Mouse (Mus musculus) spleen, postnatal 10 days (tissue): ENCODE results near the gene Marcksl1.

Experiments used
- DNase-seq, 2 experiments: peaks; one replicate each; pipeline ENCODE4 v3.0.0; 2021 to 2022; ENCODE audit warnings: low spot score in 2 of 2

Marcksl1 gene

DNA sequence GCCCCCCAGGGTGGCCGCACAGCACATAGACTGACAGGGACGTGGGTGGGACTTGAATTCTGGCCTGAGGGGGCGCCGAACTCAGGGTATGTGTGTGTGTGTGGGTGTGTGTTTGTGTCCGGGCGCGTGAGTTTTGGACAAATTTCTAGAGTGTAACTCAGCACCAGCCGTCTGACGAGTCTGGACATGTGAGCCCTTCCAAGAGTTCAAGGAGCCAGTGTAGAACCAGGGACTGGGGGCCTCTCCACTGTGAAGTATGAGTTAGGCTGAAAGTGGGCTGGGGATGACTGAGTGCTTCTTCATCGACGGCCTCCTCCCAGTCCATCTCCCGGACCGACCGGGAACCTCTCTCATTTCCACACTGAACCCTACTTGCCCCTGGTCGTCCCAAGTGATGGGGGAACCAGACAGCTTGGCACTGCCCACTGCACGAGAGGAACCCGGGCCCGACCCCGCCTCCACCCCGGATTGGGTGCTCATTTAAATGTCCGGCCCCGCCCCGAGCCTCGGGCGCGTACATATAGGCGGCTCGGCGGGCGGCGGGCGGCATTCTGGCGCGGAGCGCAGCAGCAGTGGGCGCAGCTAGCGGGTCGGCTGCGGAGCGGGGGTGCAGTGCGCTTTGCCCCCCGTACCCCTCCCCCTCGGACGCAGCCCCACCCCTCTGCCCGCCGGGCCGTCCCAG lies at the start of gene Marcksl1:
Gene Marcksl1 (plus strand): TSS at position 496 of the 682 bp plus-strand sequence.
- DNase-seq: peak; percentile 82 to 92

DNA sequence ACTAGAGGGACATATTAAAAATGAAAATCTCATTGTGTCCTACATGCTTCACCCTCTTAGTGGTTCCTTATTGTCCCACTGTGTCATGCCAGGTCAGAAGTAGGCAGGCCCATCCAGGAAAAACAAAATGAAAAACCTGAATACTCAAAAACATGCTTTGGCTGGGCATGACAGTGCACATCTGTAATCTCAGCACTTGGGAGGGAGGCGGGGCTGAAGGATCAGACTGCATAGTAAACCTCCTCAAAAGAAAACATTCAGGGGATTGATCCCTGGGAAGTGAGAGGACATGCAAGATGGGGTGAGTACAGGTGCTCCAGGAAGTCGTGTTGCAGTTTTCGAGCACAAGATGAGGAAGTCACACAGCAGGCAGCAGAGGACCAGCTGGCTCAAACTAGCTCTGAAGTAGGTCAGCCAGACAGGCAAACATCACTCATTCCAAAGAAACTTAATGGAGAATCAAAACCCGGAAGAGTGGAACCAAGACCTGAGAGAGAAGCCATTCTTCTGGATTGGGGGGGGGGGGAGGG lies 49.0 kb upstream of the Marcksl1 start:
- peak in 1 of 2 experiments; percentile 67 for DNase-seq

DNA sequence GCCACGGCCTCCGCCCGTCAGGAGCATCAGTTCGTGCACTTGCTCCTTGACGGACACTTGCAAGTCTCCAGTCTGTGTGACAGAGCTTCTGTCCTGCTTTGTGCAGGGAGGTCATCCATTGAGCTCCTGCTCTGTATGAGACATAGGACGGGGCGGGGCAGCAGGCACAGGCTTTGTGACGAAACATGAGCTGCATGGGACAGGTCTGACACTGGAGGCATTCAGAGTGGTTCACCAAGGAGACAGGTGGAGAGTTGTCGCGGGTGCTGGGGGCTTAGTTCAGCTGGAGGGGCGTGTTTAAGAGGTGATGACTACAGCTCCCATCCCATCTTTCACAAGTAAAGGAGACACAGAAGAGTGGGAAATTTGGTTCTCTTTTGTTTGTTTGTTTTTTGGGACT lies 37.3 kb upstream of the Marcksl1 start:
- DNase-seq: no peak

DNA sequence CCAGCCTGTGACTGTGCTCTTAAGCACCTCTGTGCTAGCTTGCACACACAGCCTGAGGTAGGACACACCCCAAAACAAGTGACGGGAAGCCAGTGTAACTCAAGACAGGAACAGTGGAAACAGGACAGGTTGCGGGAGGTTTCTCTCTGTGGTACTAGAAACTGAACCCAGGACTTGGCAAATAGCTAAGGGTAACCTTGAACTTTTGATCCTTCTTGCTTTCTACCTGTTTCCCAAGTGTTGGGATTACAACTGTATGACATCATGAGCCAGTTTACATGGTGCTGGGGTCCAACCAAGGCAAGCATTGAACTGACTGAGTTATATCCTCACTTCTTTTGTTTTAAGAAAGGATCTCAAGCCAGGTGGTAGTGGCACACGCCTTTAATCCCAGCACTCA lies 33.5 kb upstream of the Marcksl1 start:
- no peak for DNase-seq

DNA sequence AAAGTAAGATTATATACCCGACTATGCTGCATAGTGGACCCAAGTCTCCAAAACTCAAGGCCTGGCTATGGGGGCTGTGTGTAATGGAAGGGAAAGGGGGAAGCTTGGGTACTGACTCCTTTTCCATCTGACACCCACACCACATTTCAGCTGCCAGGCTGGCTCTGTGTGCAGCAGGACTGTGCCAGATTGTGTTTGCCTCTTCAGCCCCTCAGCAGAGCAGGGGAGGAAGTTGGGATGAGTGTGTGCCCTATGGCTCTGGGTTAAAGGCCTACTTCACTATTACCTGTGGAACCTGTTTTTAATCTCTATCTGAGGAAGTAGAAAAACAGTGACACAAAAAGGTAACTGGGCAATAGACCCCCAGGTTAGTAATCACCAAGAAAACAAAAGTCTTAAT lies 32.3 kb upstream of the Marcksl1 start:
- no peak for DNase-seq

DNA sequence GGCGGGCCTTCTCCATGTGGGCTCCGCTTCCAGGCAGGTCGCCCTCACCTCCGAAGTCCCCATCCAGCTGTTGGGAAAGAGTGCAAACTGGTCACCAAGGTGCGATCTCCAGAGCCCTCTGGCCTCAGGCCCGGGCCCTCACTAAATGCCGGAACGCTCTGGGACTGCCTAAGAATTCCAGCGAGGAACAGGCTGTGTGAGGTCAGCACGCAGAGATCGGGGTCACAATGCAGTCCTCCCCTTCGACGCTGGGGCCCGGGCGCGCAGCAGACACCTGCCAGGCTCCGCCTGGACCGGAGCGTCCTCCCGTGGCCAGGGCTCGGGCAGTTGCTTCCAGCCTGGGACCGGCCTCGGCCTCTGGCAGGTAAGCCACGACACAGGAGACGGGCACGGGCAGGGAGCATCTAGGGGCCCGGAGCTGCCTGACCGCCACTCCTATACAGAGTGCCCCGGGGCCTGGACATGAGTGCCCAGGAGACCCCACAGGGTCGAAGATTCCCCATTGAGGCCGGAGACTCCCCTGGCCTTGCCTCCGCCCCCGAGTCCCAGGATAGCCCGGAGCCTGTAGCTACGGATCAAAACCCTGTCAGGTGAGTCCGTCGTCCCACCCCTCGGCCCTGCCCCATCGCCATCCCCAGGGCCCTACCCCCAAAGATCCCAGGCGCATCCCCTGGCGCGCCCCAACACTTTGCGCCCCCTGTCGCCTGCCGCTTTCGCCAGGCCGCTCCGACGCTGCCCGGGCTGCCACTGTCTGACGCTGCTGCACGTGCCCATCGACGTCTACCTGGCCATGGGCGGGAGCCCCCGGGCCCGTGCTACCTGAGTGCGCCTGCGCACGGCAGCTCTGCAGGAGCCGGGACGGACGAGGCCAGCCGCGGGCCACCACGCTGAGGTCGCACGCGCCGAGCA lies 22.2 kb upstream of the Marcksl1 start, which contains the start of the genes Tssk3 and Fam229a:
Gene Tssk3 (minus strand): TSS at position 51 of the 909 bp plus-strand sequence.
Gene Fam229a (plus strand): TSS at position 219 of the 909 bp plus-strand sequence.
- peak in 1 of 2 experiments; percentile 48 for DNase-seq

DNA sequence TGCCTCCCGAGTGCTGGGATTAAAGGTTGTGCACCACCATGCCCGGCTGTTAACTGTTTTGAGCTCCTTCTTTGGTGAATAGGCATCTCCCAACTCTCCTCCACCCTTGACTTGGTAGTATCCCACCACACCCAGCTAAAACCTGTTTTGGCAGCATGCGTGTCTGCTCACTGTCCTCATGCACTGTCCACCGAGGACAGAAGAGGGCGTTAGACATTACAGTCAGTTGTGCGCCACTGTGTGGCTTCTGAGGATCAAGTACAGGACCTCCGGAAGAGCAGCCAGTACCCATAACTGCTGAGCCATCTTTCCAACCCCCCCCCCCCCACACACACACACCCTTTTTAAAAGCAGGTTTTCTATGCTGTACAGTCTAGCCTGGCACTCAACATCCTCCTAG lies 18.7 kb upstream of the Marcksl1 start:
- no peak for DNase-seq

DNA sequence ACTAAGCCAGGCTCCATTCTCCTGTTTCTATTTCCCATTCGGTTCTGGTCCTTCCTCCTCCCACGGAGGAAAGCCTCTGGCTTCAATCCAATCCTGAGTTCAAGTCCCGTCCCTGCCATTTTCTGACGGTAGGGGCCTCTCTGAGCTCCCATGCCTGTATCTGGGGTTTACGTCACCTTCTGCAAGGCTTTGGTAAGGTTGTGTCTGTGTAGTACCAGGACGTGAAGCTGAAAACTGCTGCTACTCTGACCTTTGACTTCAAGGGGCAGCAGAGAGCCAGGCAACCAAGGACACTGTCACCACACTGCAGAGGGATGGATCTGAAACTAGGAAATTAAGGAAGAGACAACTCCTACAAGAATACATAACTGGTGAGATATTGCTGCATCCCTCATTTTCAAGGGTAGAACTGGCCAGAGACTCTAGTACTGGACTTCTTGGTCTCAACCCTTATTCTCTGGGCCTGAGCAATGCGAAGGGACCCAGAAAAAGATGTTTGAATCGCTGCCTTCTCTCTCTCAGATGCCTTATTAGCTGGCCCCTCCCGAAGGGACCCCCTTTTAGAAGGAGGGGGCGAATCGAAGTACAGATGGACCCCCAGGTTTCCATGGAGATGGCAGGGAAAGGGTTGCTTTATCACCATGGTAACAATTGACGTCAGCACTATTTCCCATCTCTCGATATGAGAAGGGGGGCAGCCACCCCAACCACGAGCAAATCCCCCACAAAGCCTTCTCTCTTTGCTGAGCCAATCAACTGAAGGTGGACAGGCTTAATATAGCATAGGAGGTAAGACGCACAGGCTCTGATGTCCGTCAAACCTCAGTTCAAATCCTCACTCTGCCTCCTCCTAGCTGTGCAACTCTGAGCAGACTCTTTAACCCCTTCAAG lies 17.5 kb upstream of the Marcksl1 start:
- no peak for DNase-seq

DNA sequence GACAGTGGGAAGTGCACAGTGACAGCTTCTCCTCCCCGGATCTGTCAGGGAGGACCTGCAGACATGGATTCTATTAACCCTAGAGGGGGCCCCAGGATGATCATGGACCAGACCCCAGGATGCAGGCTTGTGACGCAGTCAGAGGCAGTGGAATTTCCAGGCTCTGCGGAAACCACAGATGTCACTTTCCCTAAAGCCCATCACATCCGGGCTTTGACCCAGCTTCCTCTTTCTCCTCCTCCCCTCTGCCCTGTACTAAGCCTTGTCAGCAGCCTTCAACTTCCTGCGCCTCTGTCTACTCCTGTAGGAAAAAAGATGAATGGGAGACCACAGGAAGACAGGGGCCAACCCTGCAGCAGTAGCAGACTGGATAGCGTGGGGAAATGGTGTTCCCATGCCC lies 16.8 kb upstream of the Marcksl1 start:
- DNase-seq: peak in 1 of 2 experiments; percentile 42

DNA sequence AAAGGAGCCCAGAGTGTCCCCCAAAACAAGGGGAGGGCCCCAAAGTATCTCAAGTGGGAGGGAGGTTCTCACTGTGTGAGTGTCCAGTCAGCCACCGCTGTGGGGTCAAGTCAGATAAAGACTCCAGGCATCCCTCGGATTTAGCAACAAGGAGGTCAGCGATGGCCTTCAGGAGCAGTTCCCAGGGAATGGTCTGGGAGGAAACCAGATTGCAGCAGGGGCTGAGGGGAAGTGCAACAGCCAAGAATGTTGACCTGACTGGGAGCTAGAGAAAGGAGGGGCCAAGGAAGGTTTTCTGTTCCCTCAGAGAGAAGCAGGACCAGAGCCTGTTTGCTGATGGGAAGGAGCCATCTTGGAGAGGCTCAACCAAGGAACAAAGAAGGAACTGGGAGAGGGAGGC lies 14.4 kb upstream of the Marcksl1 start:
- DNase-seq: no peak

DNA sequence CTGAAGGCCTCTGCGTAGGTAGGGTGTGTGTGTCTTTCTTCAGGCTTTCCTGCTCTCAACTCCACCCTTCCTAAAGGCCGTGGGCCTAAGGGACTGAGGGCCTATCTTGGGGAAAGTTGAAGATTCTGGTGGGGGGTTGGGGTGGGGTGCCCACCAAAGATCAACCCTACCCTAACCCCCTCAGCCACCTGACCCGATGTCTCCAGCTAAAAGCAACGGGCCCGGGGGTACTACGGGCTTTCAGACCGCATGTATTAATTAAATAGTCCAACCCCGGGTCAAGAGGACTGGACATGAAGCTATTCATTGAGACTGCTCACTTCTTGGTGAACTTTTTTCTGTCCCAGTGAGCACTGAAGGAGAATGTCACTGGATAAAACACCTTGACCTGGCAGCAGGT lies 13.4 kb upstream of the Marcksl1 start:
- DNase-seq: no peak

DNA sequence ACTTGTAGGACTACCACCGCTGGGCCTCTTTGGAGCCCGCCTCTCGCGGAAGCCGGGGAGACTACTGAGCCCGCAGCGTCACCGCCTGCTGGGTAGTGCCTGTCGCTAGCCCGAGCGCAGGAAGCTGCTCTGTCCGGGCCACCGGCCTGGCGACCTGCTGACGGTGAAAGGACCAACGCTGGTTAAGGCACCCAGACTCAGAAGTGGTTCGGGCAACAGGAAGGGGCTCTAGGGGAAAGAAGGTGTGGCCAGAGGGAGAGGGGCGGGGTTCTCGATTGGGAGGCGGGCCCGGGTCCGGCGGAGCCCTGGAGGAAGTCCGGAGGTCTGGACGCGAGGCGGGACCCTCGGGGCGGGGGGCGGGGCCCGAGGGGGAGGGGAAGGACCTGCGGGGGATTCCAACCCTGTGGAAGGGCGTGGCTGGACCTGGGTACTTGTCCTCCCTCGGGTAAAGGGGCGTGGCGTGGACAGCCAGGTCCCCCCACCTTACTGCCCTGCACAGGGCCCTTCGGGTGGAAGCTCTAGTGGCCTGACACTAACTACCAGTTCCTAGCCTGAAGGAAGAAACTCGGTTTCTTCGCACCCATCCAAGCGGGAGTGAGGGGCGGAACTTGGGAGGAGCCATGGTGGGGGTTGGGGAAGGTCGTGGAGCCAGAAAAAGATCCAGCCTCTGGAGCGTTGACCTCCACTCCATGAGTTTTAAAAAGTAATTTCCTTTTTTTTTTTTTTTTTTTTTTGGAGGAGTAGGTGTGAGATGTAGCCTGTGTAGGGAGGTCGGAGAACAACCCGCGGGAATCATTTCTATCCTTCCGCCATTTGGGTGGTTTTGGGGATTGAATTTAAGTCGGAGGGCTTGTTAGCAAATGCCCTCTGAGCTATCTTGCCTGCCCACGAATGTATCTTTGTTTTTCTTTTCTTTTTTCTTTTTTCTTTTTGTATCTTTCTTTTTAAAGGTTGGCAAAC lies 12.5 kb upstream of the Marcksl1 start:
- peak; percentile 71 to 84 for DNase-seq

DNA sequence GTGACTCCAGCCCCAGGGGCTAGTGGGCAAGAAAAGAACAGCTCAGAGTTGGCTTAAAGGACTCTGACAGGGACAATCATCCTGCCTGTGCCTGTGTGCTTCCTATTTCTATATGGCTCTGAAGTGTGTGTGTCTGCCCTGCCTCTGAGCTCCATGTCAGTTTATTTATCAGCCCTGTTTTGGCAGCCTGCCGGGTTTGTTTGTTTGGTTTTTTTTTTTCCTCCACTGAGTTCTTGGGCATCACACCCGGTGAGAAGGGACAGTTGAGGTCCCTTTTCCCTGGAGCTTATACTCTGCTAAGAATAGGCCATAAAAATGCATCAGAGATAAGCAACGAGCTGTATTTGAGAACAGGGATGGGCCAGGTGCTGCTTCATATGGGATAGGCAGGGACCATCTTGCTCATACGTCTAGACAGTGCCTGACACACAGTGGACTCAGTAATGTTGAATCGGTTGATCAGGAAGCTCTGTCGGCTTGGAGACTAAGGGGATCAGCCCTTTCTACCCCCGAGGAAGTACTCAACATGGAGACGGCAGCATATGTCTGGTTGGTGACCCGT lies 11.0 kb upstream of the Marcksl1 start:
- no peak for DNase-seq

DNA sequence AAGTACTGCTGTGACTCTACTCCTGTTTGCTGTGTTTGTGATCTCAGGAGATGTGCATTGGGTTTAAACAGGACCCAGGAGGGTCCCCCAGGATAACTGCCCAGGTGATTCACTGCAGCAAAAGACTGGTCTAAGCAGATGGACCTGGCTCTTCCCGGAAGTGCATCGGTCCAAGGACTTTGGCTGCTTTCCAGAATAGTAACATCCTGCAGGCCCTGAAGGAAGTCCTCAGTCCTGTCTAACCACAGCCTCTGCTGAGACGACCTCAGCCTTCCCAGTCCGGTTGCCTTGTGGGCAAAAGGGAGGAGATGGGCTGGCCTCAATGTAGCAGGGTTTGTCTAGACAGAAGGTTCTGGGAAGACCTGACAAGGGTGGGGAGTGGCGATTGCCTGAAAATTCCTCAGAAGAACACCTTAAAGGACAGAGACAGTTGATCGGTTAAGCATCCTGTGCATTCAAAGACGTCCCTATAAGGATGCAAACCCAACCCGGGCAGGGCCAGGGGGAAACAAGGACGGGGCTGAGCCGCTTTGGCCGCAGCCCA lies 10.4 kb upstream of the Marcksl1 start:
- DNase-seq: no peak

DNA sequence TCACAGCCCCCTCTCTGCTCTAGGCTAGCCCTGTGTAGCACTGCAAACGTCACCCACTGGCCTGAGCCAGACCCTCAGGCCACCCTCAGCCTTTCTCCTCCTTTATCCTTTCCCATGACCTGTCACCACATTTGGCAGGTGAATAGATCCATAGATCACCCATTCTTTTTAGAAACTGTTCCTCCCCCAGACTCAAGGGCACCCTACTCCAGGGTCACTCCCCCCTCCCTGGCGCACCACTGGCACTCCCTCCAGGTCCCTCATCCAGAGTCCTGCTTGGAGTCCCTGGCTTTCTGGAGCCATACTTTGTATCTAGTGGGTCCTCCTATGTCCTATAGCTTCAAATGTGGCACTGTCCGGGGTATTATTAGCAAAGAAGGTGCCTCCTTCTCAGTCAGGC lies 7.9 kb upstream of the Marcksl1 start:
- no peak for DNase-seq

DNA sequence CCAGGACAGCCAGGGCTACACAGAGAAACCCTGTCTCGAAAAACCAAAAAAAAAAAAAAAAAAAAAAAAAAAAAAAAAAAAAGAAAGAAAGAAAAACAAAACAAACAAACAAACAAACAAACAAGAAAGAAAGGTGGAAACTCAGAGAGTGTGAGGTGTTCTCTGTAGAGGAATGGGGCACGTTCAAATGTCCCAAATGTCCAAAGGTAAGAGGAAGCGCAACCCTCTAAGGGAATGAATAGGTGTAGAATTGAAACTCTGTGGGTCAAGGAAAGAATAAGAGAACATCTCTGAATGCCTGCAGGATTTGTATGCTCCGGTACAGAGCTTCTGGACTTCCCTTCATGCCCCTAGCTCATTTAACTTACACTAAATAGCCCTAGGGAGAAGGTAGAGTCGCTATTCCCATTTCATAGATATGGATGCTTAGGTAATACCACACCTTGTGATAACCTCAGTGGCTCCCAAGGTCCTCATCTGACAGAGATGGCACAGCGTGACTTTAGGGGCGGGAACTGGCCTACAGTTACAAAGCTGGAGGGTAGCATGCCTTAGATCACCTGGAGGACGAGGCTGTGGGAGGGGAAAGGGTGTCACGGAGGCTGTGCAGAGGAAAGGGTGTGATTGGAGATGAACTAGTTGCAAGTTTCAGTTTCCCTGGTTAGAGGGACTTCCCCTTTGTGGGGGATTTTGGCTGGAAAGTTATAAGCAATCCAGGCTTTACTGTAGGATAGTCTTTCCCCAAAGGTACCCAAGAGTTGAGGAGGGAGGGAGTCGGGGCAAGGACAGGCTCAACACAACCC lies 5.7 kb upstream of the Marcksl1 start:
- DNase-seq: no peak

DNA sequence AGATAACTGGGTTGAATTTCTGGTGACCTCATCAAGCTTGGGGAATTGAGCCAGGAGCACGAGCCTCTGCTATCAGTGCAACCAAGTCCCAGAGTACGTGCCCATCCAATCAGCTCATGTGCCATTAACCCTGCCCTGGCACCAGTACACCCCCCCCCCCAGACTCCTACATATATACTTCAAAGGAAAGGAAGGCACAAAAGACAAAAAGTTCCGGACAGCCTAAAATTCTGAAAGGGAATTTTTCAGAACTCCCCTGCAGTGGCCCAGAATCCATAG lies 5.2 kb upstream of the Marcksl1 start:
- no peak for DNase-seq

DNA sequence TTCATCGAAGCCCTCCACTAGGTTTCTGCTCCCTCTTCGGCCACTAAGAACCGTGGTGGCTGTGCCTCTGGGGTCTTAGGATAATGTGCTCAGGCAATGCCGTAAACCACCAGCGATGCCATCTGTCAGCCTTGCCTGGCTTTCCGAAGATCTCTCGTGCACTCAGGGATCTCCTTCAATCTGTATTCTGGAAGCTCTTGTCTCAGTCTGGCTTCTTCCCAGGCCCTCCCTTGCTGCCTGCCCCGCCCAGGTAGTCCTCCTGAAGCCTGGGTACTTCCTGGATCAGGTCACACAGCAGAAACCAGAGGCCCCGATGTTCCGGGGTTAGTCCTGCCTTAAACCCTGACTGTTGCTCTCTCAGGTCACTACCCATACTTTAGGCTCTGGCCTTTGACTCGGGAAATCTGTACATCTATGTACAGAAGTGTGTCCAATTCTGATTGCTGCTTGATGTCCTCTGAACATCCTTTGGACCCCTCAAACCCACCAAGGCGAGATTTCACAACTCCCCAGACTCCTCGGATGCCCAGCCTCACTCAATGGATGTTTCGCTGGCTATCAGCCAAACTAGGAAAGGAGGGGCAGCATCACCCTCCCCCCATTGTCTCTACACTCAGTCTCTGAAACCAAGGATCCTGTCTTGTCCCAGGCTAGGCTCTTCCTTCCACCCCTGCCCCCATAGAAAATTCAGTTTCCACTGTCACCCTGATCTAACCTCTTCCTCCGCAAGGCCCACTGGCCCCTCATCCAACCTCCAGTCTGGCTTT lies 4.4 kb upstream of the Marcksl1 start:
- no peak for DNase-seq
